Mouse (Mus musculus): ENCODE data around the gene Atp13a4.

- TF ChIP-seq POLR2A (IDR thresholded peaks at IDR 0.05; ENCODE audit: borderline replicate concordance, extremely low read depth, insufficient read depth, insufficient read length, poor library complexity, severe bottlenecking) (no peak), CTCF (IDR thresholded peaks at IDR 0.05; ENCODE audit: borderline replicate concordance, extremely low read depth, insufficient read depth, insufficient read length) (no peak)
Observed at GRCm38 (mm10) chr16:29459331-29459730, 85.3 kb downstream of the Atp13a4 start.

Data from brain, embryonic 14.5 days (tissue).